8 mouse cellular contexts compared by ENCODE assay signal in the genomic region with DNA sequence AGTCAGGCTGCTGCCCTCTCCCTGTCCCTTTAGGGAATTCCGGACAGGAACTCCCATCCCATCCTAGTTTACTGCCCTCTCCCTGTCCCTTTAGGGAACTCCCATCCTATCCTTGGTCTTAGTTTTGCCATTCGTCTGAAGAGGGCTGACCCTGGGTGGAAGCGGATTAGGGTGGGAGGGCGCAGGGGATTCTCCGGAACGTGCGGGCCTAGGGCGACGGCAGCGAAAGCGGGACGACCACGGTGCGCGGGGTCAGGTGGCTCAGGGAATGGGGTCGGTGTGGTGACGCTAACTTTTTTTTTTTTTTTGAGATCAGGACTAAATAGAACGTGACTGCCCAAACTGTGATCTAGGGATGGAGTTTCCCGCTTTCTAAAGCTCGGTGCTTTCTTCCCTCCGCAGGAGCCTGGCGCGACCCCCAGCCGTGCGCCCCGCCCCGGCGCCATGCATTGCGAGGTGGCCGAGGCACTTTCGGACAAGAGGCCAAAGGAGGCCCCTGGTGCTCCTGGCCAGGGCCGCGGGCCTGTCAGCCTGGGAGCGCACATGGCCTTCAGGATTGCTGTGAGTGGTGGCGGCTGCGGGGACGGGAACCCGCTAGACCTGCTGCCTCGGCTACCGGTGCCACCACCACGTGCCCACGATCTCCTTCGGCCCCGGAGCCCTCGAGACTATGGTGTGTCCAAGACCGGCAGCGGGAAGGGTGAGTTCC. TPM values are rescaled to one million over a fixed set of nuclear protein-coding genes. Genes with fewer than 3 reads are reported as not detected.
DNase-seq lines count a peak whose midpoint lies in the region; ATAC-seq lines count a peak whose summit lies in the region.

No protein-coding gene starts in this region.

- intact Hi-C loops in heart, postnatal 14 days (cut with DNase I) = no loop called here

- H3K27me3 ChIP-seq in heart, embryonic 13.5 days (replicated peaks) = peaks cover 87% of the 10 kb centered on the region
- peaks cover 55% of the 10 kb centered on the region for H3K27me3 ChIP-seq in embryonic facial prominence, embryonic 12.5 days
- H3K27me3 ChIP-seq in kidney, embryonic 15.5 days = peaks cover 84% of the 10 kb centered on the region
- H3K27me3 ChIP-seq in neural tube, embryonic 11.5 days (ENCODE audit: control insufficient read depth, insufficient read depth, low read length) = peaks cover 35% of the 10 kb centered on the region

- H3K27ac ChIP-seq in heart, embryonic 13.5 days (replicated peaks) = no peak overlapping the region
- H3K27ac ChIP-seq in embryonic facial prominence, embryonic 12.5 days = peak overlapping the region; percentile 50; the same call in 1 of the 2 replicates
- no peak overlapping the region for H3K27ac ChIP-seq in kidney, embryonic 15.5 days
- H3K27ac ChIP-seq in neural tube, embryonic 11.5 days (ENCODE audit: low read depth, low read length) = no peak overlapping the region

- no peaks in the 10 kb centered on the region for H3K36me3 ChIP-seq in heart, embryonic 13.5 days
- no peaks in the 10 kb centered on the region for H3K36me3 ChIP-seq in embryonic facial prominence, embryonic 12.5 days
- H3K36me3 ChIP-seq in kidney, embryonic 15.5 days = no peaks in the 10 kb centered on the region
- H3K36me3 ChIP-seq in neural tube, embryonic 11.5 days (ENCODE audit: control insufficient read depth, insufficient read depth, low read length) = no peaks in the 10 kb centered on the region

- peak overlapping the region; percentile 71 for H3K4me3 ChIP-seq in heart, embryonic 13.5 days
- H3K4me3 ChIP-seq in embryonic facial prominence, embryonic 12.5 days = peak overlapping the region; percentile 63
- H3K4me3 ChIP-seq in kidney, embryonic 15.5 days (replicated peaks) = peak overlapping the region; percentile 64
- H3K4me3 ChIP-seq in neural tube, embryonic 11.5 days (ENCODE audit: low read depth, low read length) = peak overlapping the region; percentile 69

- no peak for ATAC-seq in heart, embryonic 13.5 days (ENCODE audit: extremely low read depth, insufficient number of reproducible peaks, low FRiP score, low TSS enrichment)
- no peak for ATAC-seq in embryonic facial prominence, embryonic 12.5 days (ENCODE audit: insufficient number of reproducible peaks, insufficient read depth, low FRiP score, low TSS enrichment)
- peak; percentile 12 for ATAC-seq in kidney, embryonic 15.5 days (replicated peaks; ENCODE audit: low FRiP score)
- ATAC-seq in neural tube, embryonic 11.5 days (ENCODE audit: insufficient read depth, low FRiP score, low TSS enrichment) = peak; percentile 36; the same call in 1 of the 2 replicates

- H3K9ac ChIP-seq in heart, embryonic 13.5 days = peak overlapping the region; percentile 76; the same call in 1 of the 2 replicates
- H3K9ac ChIP-seq in embryonic facial prominence, embryonic 12.5 days = peak overlapping the region; percentile 64
- peak overlapping the region; percentile 52; the same call in 1 of the 2 replicates for H3K9ac ChIP-seq in kidney, embryonic 15.5 days
- peak overlapping the region; percentile 54 for H3K9ac ChIP-seq in neural tube, embryonic 11.5 days (ENCODE audit: low read length)

- no peak for DNase-seq in heart, postnatal 14 days
- DNase-seq in neural tube, embryonic 11.5 days (ENCODE audit: low spot score) = no peak
- DNase-seq in layer of hippocampus, postnatal 36 days = no peak
- DNase-seq in MN1 (ENCODE audit: low spot score) = no peak
- no peak for DNase-seq in urinary bladder, adult 2 months (ENCODE audit: low spot score)

- peak overlapping the region; percentile 98 for H3K4me2 ChIP-seq in heart, embryonic 13.5 days
- peak overlapping the region; percentile 95 for H3K4me2 ChIP-seq in embryonic facial prominence, embryonic 12.5 days (replicated peaks)
- peak overlapping the region; percentile 89 for H3K4me2 ChIP-seq in kidney, embryonic 15.5 days
- peak overlapping the region; percentile 96 for H3K4me2 ChIP-seq in neural tube, embryonic 11.5 days (ENCODE audit: low read depth)

- H3K9me3 ChIP-seq in heart, embryonic 13.5 days = no peaks in the 10 kb centered on the region
- no peaks in the 10 kb centered on the region for H3K9me3 ChIP-seq in embryonic facial prominence, embryonic 12.5 days
- H3K9me3 ChIP-seq in kidney, embryonic 15.5 days (replicated peaks) = no peaks in the 10 kb centered on the region
- H3K9me3 ChIP-seq in neural tube, embryonic 11.5 days (ENCODE audit: control insufficient read depth, low read length) = no peaks in the 10 kb centered on the region

- peaks cover 23% of the 10 kb centered on the region for H3K4me1 ChIP-seq in heart, embryonic 13.5 days
- H3K4me1 ChIP-seq in embryonic facial prominence, embryonic 12.5 days = peaks cover 27% of the 10 kb centered on the region
- H3K4me1 ChIP-seq in kidney, embryonic 15.5 days = peaks cover 46% of the 10 kb centered on the region
- peaks cover 3% of the 10 kb centered on the region; the same call in 1 of the 2 replicates for H3K4me1 ChIP-seq in neural tube, embryonic 11.5 days (ENCODE audit: control insufficient read depth, insufficient read depth, low read length)

- 3% methylated on average over 47 of the region's 47 CpGs for WGBS in heart, embryonic 13.5 days
- WGBS in embryonic facial prominence, embryonic 12.5 days = under 1% methylated on average over 47 of the region's 47 CpGs
- 2% methylated on average over 47 of the region's 47 CpGs for WGBS in kidney, embryonic 15.5 days
- under 1% methylated on average over 47 of the region's 47 CpGs for WGBS in neural tube, embryonic 11.5 days

RNA-seq across cellular contexts. Expression of gene Glis1, which starts 1.0 kb away (rescaled TPM):
- 0.12 and 0.64 TPM in 2 replicates for polyA plus RNA-seq in heart, embryonic 13.5 days (2015; fragmentation: Nextera tagmentation; extraction: Ambion mirVana)
- total RNA-seq in heart, postnatal 14 days (2021) = under 1 TPM; 0.17 to 0.31 TPM
- polyA plus RNA-seq in embryonic facial prominence, embryonic 12.5 days (2016; fragmentation: Nextera tagmentation; extraction: Ambion mirVana) = 23.3 and 26.0 TPM in 2 replicates
- polyA plus RNA-seq in kidney, embryonic 15.5 days (2015; fragmentation: Nextera tagmentation; extraction: Ambion mirVana) = 5.0 and 6.4 TPM in 2 replicates
- 2.4 and 6.4 TPM in 2 replicates for polyA plus RNA-seq in neural tube, embryonic 11.5 days (2014; fragmentation: Nextera tagmentation; extraction: Ambion mirVana)
- total RNA-seq in layer of hippocampus, postnatal 36 days (2021) = 1 to 10 TPM; 1.2 to 2.3 TPM
- 0.12 and 0.43 TPM in 2 replicates for polyA plus RNA-seq in urinary bladder, adult 2 months (2012; rRNA removed)

Comparison
In these comparisons a context has a peak if more than half of its experiments do, and no peak if none do; other contexts are left out.
1. ATAC-seq: peak in kidney, embryonic 15.5 days (single experiment) and neural tube, embryonic 11.5 days (single experiment); none in heart, embryonic 13.5 days (single experiment) and embryonic facial prominence, embryonic 12.5 days (single experiment).
2. Peak in every context shown above with its lines, with median percentiles within 50 percentile points of each other: H3K4me2 ChIP-seq, H3K4me3 ChIP-seq and H3K9ac ChIP-seq.